Mouse (Mus musculus): ENCODE results near the gene Rapgef4.

DNA sequence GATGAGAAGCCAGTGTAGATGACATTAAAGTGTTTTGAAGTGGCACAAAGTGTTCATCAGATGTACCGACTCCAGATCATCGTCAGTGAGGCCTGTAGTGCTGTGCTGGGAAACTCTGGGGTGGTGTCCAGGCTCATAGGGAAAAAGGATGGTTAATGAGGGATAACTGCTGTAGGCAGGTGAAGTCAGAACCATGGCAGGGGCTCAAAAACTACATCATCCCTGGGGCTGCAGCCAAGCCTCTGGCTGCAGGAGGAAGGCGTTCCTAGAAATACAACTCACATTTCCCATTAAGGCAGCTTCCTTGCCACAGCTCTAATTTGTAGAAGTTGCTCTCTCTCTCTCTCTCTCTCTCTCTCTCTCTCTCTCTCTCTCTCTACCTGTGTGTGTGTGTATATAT lies 22.6 kb upstream of the Rapgef4 start:
- TF ChIP-seq CTCF (IDR thresholded peaks at IDR 0.05; ENCODE audit: low read depth): no peak
- no peak for TF ChIP-seq EP300 (IDR thresholded peaks at IDR 0.05; ENCODE audit: low read depth)
